ENCODE assay signal across 21 mouse cellular contexts in genomic region chr2:106825461-106825860, GRCm38 (mm10).
"Had no signal": no experiment of that assay in that cellular context is flagged by ENCODE, and none has a peak within 500 bp of the region (broad histone marks: within the 10 kb centered on the region; RNA-seq: fewer than 3 reads in every experiment).

No protein-coding gene starts in this region.

- ATAC-seq: liver, postnatal 0 days; lung, postnatal 0 days; midbrain, embryonic 16.5 days had no signal

- H3K27ac ChIP-seq: lung, embryonic 15.5 days; macrophage; midbrain, embryonic 10.5 days; midbrain, embryonic 12.5 days; neural tube, embryonic 13.5 days; neural tube, embryonic 15.5 days had no signal

- H3K4me3 ChIP-seq: lung, embryonic 15.5 days; midbrain, embryonic 10.5 days; midbrain, embryonic 12.5 days; myocyte; neural tube, embryonic 13.5 days; neural tube, embryonic 15.5 days had no signal

- DNase-seq: liver, postnatal 0 days; lung, adult 2 months; lung, postnatal 14 days; lung, postnatal 36 days; midbrain, embryonic 14.5 days; retina, postnatal 1 day; right cerebral cortex, postnatal 25 days; right cerebral cortex, postnatal 4 days; spleen, adult 18-20 months; thymus, adult 18-20 months; thymus, postnatal 14 days; thymus, postnatal 36 days had no signal

- H3K36me3 ChIP-seq: lung, embryonic 15.5 days; midbrain, embryonic 10.5 days; midbrain, embryonic 12.5 days; neural tube, embryonic 13.5 days; neural tube, embryonic 15.5 days had no signal

- H3K4me2 ChIP-seq: lung, embryonic 15.5 days; midbrain, embryonic 12.5 days; neural tube, embryonic 13.5 days; neural tube, embryonic 15.5 days had no signal

- H3K9me3 ChIP-seq: lung, embryonic 15.5 days; midbrain, embryonic 10.5 days; midbrain, embryonic 12.5 days; neural tube, embryonic 13.5 days; neural tube, embryonic 15.5 days had no signal

- H3K9ac ChIP-seq: liver, postnatal 0 days; lung, embryonic 15.5 days; midbrain, embryonic 12.5 days; neural tube, embryonic 13.5 days; neural tube, embryonic 15.5 days had no signal

- H3K27me3 ChIP-seq: lung, embryonic 15.5 days; midbrain, embryonic 12.5 days; neural tube, embryonic 13.5 days; neural tube, embryonic 15.5 days had no signal
